Mouse (Mus musculus) erythroblast, embryonic 14.5 days (primary cell): ENCODE results near the gene Nr1d2. TPM values are rescaled to one million over a fixed set of nuclear protein-coding genes. Genes with fewer than 3 reads are reported as not detected.
"Not testable (repeated sequence)": the region's sequence is repeated elsewhere in the genome, so short reads cannot be mapped to it uniquely, and the experiment has no call there.

Source experiments
- H3K27me3 ChIP-seq: 2 replicates; pipeline ENCODE4 v1.6.1; 2012; ENCODE audit warnings: inconsistent platforms; ENCODE audit not compliant: control insufficient read depth
- H3K36me3 ChIP-seq: 2 replicates; pipeline ENCODE4 v1.6.1; 2012; ENCODE audit warnings: mild to moderate bottlenecking, inconsistent platforms; ENCODE audit not compliant: control insufficient read depth
- H3K4me1 ChIP-seq: 2 replicates; pipeline ENCODE4 v1.6.1; 2012; ENCODE audit warnings: inconsistent platforms; ENCODE audit not compliant: control insufficient read depth
- H3K4me3 ChIP-seq: replicated peaks from 2 replicates; pipeline ENCODE3; 2012; ENCODE audit warnings: moderate library complexity, mild to moderate bottlenecking, inconsistent platforms
- H3K9me3 ChIP-seq: 2 replicates; pipeline ENCODE4 v1.6.1; 2012; ENCODE audit warnings: low read length, inconsistent platforms, mixed read lengths; ENCODE audit not compliant: control insufficient read depth
- GATA1 ChIP-seq: IDR thresholded peaks from 2 replicates; pipeline ENCODE4 v1.6.1; 2012; ENCODE audit warnings: low read length, inconsistent platforms, mixed read lengths
- TAL1 ChIP-seq: IDR thresholded peaks from 3 replicates; pipeline ENCODE4 v1.6.1; 2012; ENCODE audit warnings: low read length, inconsistent platforms, mixed read lengths
- polyA plus RNA-seq: library from polyadenylated mRNA; stranded (reverse); fragments of >175 nt; gene quantifications from 2 replicates; pipeline ENCODE4 v1.2.3, GENCODE M21; 2012

Nr1d2 gene
- polyA plus RNA-seq, 1 experiment, result not detected

GRCm38 (mm10) chr14:18186883-18187417 is 52.0 kb downstream of the Nr1d2 start:
- TF ChIP-seq TAL1 (no peak), GATA1 (no peak)
- H3K36me3 ChIP-seq, result no peaks in the 10 kb centered on the region
- no peaks in the 10 kb centered on the region for H3K9me3 ChIP-seq
- H3K4me1 ChIP-seq, result peaks cover 2% of the 10 kb centered on the region
- no peak overlapping the region for H3K4me3 ChIP-seq
- H3K27me3 ChIP-seq, result no peaks in the 10 kb centered on the region

DNA sequence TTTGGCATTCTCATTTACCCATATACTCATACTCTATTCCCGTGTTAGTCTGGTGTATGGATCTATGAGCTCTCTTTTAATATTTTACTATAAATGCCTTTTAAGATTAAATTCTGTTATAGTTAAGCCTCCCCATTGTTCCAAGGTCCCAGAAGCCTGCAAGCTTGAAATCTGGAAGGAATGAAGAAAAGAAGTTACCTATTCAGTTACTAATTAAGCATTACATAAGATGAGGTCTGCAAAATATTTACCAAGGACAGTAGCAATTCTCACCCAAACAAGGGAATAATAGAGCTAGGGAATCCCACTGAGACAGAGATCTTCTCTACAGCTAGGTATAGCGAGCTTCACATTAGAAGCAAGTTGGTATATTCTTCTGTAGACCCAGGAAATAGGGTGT is 61.4 kb downstream of the Nr1d2 start:
- H3K4me1 ChIP-seq, H3K27me3 ChIP-seq, H3K4me3 ChIP-seq, H3K9me3 ChIP-seq, H3K36me3 ChIP-seq: not testable (repeated sequence)

DNA sequence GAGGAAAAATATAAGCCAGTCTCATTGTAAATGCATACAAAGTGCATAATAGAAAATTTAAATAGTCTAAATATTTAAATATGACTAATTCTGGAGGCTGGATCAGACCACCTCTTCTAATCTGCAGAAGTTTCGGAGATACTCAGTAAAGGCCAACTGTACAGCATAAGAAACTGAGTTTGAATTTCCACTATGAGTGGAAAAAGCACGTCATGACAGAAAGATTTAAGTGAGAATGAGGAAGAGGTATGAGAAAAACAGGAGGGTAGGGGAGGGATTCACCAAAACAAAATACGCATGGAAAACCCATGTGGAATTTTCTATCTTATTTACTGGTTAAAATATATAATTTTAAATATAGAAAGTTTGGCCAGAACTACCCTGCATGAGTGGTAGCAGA is 71.3 kb downstream of the Nr1d2 start:
- no peaks in the 10 kb centered on the region for H3K9me3 ChIP-seq
- no peaks in the 10 kb centered on the region for H3K27me3 ChIP-seq
- no peak for TF ChIP-seq GATA1
- TF ChIP-seq TAL1, result no peak
- no peak overlapping the region for H3K4me3 ChIP-seq
- no peaks in the 10 kb centered on the region for H3K36me3 ChIP-seq
- no peaks in the 10 kb centered on the region for H3K4me1 ChIP-seq

DNA sequence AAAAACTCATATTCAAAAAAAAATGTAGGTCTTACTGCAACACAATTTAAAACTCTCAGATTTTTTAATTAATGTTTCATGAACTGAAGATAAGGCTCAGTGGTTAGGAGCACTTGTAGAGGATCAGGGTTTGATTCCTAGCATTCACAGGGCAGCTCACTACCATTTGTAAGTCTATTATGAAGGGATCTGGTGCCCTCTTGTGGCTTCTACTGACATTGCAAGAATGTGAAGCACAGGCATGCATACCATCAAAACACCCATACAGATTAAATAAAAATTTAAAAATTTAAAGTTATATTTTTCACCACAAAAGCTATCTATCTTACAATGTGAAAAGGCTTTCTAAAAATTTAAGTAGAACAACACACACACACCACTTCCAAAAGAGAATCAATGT is 71.9 kb downstream of the Nr1d2 start:
- Histone ChIP-seq H3K36me3 (no peaks in the 10 kb centered on the region), H3K4me1 (no peaks in the 10 kb centered on the region), H3K9me3 (no peaks in the 10 kb centered on the region), H3K4me3 (no peak overlapping the region), H3K27me3 (no peaks in the 10 kb centered on the region)
- no peak for TF ChIP-seq TAL1
- no peak for TF ChIP-seq GATA1

Other genes with a start within 250 kb of the Nr1d2 start
- gene Nkiras1, start 32.0 kb upstream of the Nr1d2 start, polyA plus RNA-seq, result 0.07 and 0.10 TPM in 2 replicates
- 18.6 and 34.1 TPM in 2 replicates for gene Rpl15, start 32.3 kb upstream of the Nr1d2 start, polyA plus RNA-seq
- gene Ube2e1, start 92.7 kb upstream of the Nr1d2 start, polyA plus RNA-seq, result 0.31 and 0.45 TPM in 2 replicates